Mouse (Mus musculus): ENCODE measurements at regions not wholly inside any gene's neighbourhood (a gene's known extent, or its start where the extent isn't known, plus 50 kb on each side); places are given as distances from the start of the nearest gene placed in this dataset.

DNA sequence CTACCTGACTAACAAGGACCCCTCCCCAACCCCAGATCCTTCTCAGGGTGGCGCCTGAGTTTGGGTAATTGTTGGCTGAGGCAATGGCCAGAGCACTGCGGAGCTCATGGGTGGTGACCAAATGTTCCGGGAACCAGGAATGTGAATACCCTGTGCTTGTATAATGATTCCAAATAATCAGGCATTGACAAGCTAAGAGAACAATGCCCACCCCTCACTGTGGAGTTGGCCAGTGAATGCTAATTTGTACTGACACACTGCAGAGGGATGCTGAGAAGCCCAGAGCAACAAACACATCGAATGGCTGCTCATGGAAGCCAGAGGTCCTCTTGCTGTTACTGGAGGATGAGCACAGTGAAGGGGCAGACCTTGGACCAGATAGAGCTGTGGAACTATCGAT lies 62.8 kb upstream of the Mbnl2 start:
- TF ChIP-seq POLR2A (IDR thresholded peaks at IDR 0.05; ENCODE audit: low read depth, low read length): no peak
- TF ChIP-seq CTCF (IDR thresholded peaks at IDR 0.05; ENCODE audit: extremely low read depth, insufficient read depth, insufficient read length, insufficient replicate concordance): no peak
- 90% methylated on average over 5 of the region's 5 CpGs for WGBS
- no peak overlapping the region for H3K4me3 ChIP-seq (ENCODE audit: extremely low read depth, insufficient read depth, insufficient read length)

DNA sequence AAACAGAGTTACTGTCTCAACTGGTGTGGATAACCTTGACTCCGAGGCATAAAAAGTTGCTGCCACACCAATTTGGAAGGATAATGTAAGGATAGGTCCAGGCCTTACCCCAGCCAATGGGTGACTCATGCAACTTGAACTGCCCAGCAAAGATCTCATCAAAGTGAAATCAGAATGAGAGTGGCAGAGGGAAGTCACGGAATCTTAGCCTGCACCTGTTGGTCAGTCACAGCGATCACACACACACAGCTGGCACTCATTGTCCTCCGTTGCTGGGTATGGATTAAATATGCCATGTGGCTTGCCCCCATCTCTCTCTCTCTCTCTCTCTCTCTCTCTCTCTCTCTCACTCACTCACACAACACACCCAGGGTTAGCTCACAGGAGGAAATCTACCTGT lies 56.2 kb upstream of the Mbnl2 start:
- no peak overlapping the region for H3K27ac ChIP-seq (ENCODE audit: insufficient read depth, low read length)
- H3K27me3 ChIP-seq (ENCODE audit: control insufficient read depth, insufficient read depth, low read length): no peaks in the 10 kb centered on the region
- 86% methylated on average over 4 of the region's 4 CpGs for WGBS
- H3K4me1 ChIP-seq (ENCODE audit: control insufficient read depth, insufficient read depth, insufficient read length): no peaks in the 10 kb centered on the region
- H3K36me3 ChIP-seq (ENCODE audit: control insufficient read depth, insufficient read depth, low read length): no peaks in the 10 kb centered on the region
- TF ChIP-seq POLR2A (IDR thresholded peaks at IDR 0.05; ENCODE audit: low read depth, low read length): no peak
- no peak for TF ChIP-seq CTCF (IDR thresholded peaks at IDR 0.05; ENCODE audit: extremely low read depth, insufficient read depth, insufficient read length, insufficient replicate concordance)
- no peak overlapping the region for H3K4me3 ChIP-seq (ENCODE audit: extremely low read depth, insufficient read depth, insufficient read length)
- no peak for DNase-seq (ENCODE audit: low read depth in 1 of 2, low spot score in 2 of 2)

More for the DNA sequence above, 62.8 kb upstream of the Mbnl2 start:
- H3K36me3 ChIP-seq (ENCODE audit: control insufficient read depth, insufficient read depth, low read length): no peaks in the 10 kb centered on the region
- no peaks in the 10 kb centered on the region for H3K4me1 ChIP-seq (ENCODE audit: control insufficient read depth, insufficient read depth, insufficient read length)
- no peak overlapping the region for H3K27ac ChIP-seq (ENCODE audit: insufficient read depth, low read length)
- no peak for DNase-seq (ENCODE audit: low read depth in 1 of 2, low spot score in 2 of 2)
- no peaks in the 10 kb centered on the region for H3K27me3 ChIP-seq (ENCODE audit: control insufficient read depth, insufficient read depth, low read length)

DNA sequence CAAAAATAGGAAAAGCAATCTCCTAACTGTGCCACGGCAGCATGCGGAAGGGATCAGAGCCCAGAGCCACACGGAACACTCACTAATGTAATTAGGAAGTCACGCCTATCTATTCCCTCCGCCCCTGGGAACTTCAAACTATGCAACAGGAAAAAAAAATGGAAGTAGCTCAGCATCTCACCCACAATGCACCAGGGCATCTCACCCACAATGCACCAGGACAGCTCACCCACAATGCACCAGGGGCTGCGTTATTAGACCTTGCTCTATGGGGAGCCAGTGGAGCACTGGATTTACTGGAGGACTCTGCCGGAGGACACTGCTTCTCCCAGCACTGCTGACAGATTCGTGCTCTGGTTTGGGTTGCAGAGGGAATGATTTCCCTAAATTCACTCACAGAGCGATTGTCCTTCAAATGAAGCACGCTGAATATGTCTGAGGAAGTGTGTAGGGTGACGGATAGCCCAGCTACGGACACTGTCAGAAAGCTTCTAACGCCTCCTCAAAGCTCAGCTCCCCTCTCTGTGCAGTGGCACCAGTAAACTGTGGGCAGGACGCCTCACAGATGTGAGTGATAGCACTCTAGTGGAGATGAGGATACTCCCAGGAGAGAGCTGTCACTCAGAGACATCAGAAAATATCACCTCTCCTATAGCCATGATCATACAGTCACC lies 51.8 kb upstream of the Mbnl2 start:
- TF ChIP-seq POLR2A (IDR thresholded peaks at IDR 0.05; ENCODE audit: low read depth, low read length) (no peak), CTCF (IDR thresholded peaks at IDR 0.05; ENCODE audit: extremely low read depth, insufficient read depth, insufficient read length, insufficient replicate concordance) (no peak)
- WGBS: 89% methylated on average over 14 of the region's 14 CpGs
- no peak overlapping the region for H3K4me3 ChIP-seq (ENCODE audit: extremely low read depth, insufficient read depth, insufficient read length)
- H3K36me3 ChIP-seq (ENCODE audit: control insufficient read depth, insufficient read depth, low read length): no peaks in the 10 kb centered on the region
- H3K27me3 ChIP-seq (ENCODE audit: control insufficient read depth, insufficient read depth, low read length): no peaks in the 10 kb centered on the region
- H3K4me1 ChIP-seq (ENCODE audit: control insufficient read depth, insufficient read depth, insufficient read length): no peaks in the 10 kb centered on the region
- DNase-seq (ENCODE audit: low read depth in 1 of 2, low spot score in 2 of 2): no peak
- H3K27ac ChIP-seq (ENCODE audit: insufficient read depth, low read length): no peak overlapping the region

DNA sequence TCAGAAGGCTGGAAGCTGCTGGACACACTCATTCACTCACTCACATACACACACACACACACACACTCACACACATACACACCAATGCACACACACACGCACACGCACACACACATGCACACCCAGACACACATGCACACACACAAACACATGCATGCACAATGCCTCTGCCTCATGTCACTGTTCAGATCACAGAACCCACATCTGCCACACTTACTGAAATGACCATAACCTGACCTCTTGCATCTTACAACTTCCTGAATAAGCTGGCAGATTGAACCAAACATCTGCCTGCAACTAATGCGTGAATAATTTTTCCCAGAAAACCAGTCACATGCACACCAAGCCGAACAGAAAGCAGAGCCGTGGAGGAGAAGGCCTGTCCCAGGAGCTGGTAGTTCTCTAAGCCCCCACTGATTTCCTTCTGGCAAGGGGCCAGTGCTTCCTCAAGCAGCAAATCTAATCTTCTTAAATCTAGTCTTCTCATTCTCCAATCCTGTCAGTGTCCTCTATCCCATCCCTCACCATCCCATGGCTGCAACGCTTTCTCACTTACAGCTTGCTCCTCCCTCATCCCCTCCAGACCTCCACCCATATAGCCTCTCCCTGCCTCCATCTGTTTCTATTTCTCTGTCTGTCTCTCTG lies 51.1 kb upstream of the Mbnl2 start:
- WGBS: 72% methylated on average over 6 of the region's 6 CpGs

DNA sequence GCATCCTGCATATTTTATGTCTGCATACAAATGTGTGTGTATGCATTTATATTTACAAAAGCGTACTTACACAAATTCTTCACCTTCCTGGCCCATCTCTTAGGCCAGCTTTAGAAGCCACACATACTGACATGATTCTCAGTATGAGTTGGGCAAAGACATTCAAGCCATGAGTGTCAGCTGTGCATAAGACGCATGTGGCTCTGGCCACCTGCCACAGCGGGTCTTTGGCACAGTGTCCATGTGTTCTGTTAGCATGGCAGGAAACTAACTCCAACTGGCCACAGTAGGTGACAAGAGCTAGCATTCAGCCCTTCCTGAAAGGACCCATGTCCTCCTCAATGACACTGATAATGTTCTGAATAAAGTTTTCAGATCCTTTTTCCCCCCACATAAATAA lies 49.8 kb upstream of the Mbnl2 start:
- WGBS: 90% methylated on average over 3 of the region's 3 CpGs
- H3K36me3 ChIP-seq (ENCODE audit: control insufficient read depth, insufficient read depth, low read length): no peaks in the 10 kb centered on the region
- no peaks in the 10 kb centered on the region for H3K4me1 ChIP-seq (ENCODE audit: control insufficient read depth, insufficient read depth, insufficient read length)
- TF ChIP-seq POLR2A (IDR thresholded peaks at IDR 0.05; ENCODE audit: low read depth, low read length) (no peak), CTCF (IDR thresholded peaks at IDR 0.05; ENCODE audit: extremely low read depth, insufficient read depth, insufficient read length, insufficient replicate concordance) (no peak)
- DNase-seq (ENCODE audit: low read depth in 1 of 2, low spot score in 2 of 2): no peak
- H3K27ac ChIP-seq (ENCODE audit: insufficient read depth, low read length): no peak overlapping the region
- H3K4me3 ChIP-seq (ENCODE audit: extremely low read depth, insufficient read depth, insufficient read length): no peak overlapping the region
- H3K27me3 ChIP-seq (ENCODE audit: control insufficient read depth, insufficient read depth, low read length): no peaks in the 10 kb centered on the region

More for the DNA sequence above, 51.1 kb upstream of the Mbnl2 start:
- Histone ChIP-seq H3K36me3 (ENCODE audit: control insufficient read depth, insufficient read depth, low read length) (no peaks in the 10 kb centered on the region), H3K27me3 (ENCODE audit: control insufficient read depth, insufficient read depth, low read length) (no peaks in the 10 kb centered on the region), H3K27ac (ENCODE audit: insufficient read depth, low read length) (no peak overlapping the region), H3K4me1 (ENCODE audit: control insufficient read depth, insufficient read depth, insufficient read length) (no peaks in the 10 kb centered on the region), H3K4me3 (ENCODE audit: extremely low read depth, insufficient read depth, insufficient read length) (no peak overlapping the region)
- no peak for TF ChIP-seq CTCF (IDR thresholded peaks at IDR 0.05; ENCODE audit: extremely low read depth, insufficient read depth, insufficient read length, insufficient replicate concordance)
- no peak for TF ChIP-seq POLR2A (IDR thresholded peaks at IDR 0.05; ENCODE audit: low read depth, low read length)
- DNase-seq (ENCODE audit: low read depth in 1 of 2, low spot score in 2 of 2): no peak

Data from spleen, adult 2 months (tissue).